Mouse (Mus musculus) ES-E14 (cell line): ENCODE measurements around the gene Tsks. TPM values are rescaled to one million over a fixed set of nuclear protein-coding genes. Genes with fewer than 3 reads are reported as not detected.

Experiments used
- DNase-seq: peaks from one replicate; pipeline ENCODE4 v3.0.0-alpha.2; 2013; ENCODE audit warnings: low read depth, low spot score
- H3K27ac ChIP-seq: 2 replicates; pipeline ENCODE4 v1.5.1; 2012; ENCODE audit warnings: low read depth, mild to moderate bottlenecking, low read length, moderate library complexity, mixed read lengths; ENCODE audit not compliant: poor library complexity, insufficient read depth, severe bottlenecking
- H3K36me3 ChIP-seq: 2 replicates; pipeline ENCODE4 v1.6.1; 2012; ENCODE audit warnings: mild to moderate bottlenecking, low read length, moderate library complexity, mixed read lengths; ENCODE audit not compliant: control insufficient read depth, poor library complexity, insufficient read depth, severe bottlenecking
- H3K4me1 ChIP-seq, 2 experiments: fragments of 150-350 bp in 1 of 2; sonication (generic) in 1 of 2; 2 replicates each; pipeline ENCODE4 v1.6.1; 2012; ENCODE audit warnings: low read length in 2 of 2, mild to moderate bottlenecking in 1 of 2, mixed read lengths in 1 of 2; ENCODE audit not compliant: control insufficient read depth in 2 of 2, insufficient read depth in 2 of 2, poor library complexity in 1 of 2
- H3K4me3 ChIP-seq, 2 experiments: fragments of 150-350 bp in 1 of 2; sonication (generic) in 1 of 2; 2 replicates each; pipeline ENCODE4 v1.5.1; 2012; ENCODE audit warnings: low read length in 2 of 2, low read depth in 1 of 2, mild to moderate bottlenecking in 1 of 2, mixed read lengths in 1 of 2; ENCODE audit not compliant: insufficient read depth in 1 of 2, poor library complexity in 1 of 2, severe bottlenecking in 1 of 2
- H3K9ac ChIP-seq: 2 replicates; pipeline ENCODE4 v1.6.1; 2012; ENCODE audit warnings: low read depth, mild to moderate bottlenecking, low read length, mixed read lengths; ENCODE audit not compliant: poor library complexity, insufficient read depth, severe bottlenecking
- H3K9me3 ChIP-seq: fragments of 150-350 bp; sonication (generic); 2 replicates; pipeline ENCODE4 v1.6.1; 2012; ENCODE audit warnings: low read depth, mild to moderate bottlenecking, low read length; ENCODE audit not compliant: control insufficient read depth, insufficient read depth
- CHD2 ChIP-seq: IDR thresholded peaks from 2 replicates; pipeline ENCODE4 v1.6.1; 2014; ENCODE audit warnings: mild to moderate bottlenecking, low read depth, low read length, inconsistent platforms
- HCFC1 ChIP-seq: IDR thresholded peaks from 2 replicates; pipeline ENCODE4 v1.6.1; 2012; ENCODE audit warnings: low read length, inconsistent platforms, borderline replicate concordance; ENCODE audit not compliant: insufficient read depth
- MAFK ChIP-seq: IDR thresholded peaks from 2 replicates; pipeline ENCODE4 v1.6.1; 2014; ENCODE audit warnings: mild to moderate bottlenecking, low read depth, low read length, inconsistent platforms; ENCODE audit not compliant: insufficient read depth
- ZC3H11A ChIP-seq: IDR thresholded peaks from 2 replicates; pipeline ENCODE4 v1.6.1; 2012; ENCODE audit warnings: low read depth, mild to moderate bottlenecking, inconsistent platforms, low read length, borderline replicate concordance
- ZNF384 ChIP-seq: IDR thresholded peaks from 2 replicates; pipeline ENCODE4 v1.6.1; 2012; ENCODE audit warnings: low read depth, low read length, inconsistent platforms
- in situ Hi-C, 2 experiments: fragments of 600-800 bp; cut with MboI; formaldehyde crosslinking; loops; one replicate each; pipeline ENCODE4 v1.15.1; 2025; ENCODE audit warnings: low sequenced_read_pairs in 2 of 2, inconsistent platforms in 1 of 2; ENCODE audit not compliant: unreplicated experiment in 2 of 2
- total RNA-seq: library from RNA; depleted of rRNA; stranded (reverse); fragments of 300-350 nt; gene quantifications from 2 replicates; pipeline ENCODE4 v1.2.3, GENCODE M21; 2012

The Tsks gene
- total RNA-seq, 1 experiment = 0.49 TPM

DNA sequence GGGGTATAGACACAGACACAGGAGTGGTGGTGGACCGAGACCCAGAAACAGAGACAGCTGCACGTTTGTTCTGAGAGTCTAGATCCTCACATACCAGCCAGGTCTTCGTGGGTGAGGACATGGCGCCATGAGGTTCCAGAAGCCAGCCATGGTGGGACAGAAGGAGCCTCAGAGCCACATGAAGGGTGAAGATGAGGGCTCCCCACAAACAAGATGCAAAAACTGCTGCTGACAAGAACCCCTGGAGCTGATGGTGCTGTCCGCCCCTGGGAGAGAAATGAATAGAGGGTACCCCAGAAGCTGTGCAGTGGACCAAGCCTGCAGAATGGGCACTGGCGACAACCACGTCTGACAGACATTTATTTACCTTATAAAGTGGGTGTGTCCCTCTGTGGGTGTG lies 28.1 kb downstream of the Tsks start:
- no peak for DNase-seq
- Histone ChIP-seq H3K9ac (no peak overlapping the region), H3K4me3 (no peak overlapping the region), H3K27ac (no peak overlapping the region), H3K36me3 (peaks cover 13% of the 10 kb centered on the region), H3K4me1 (peaks cover 0 to 14% of the 10 kb centered on the region in 2 experiments; a peak in 1 of 4 replicates), H3K9me3 (no peaks in the 10 kb centered on the region)
- TF ChIP-seq HCFC1 = no peak
- no peak for TF ChIP-seq ZC3H11A
- no peak for TF ChIP-seq ZNF384
- no peak for TF ChIP-seq MAFK
- TF ChIP-seq CHD2 = no peak
- in situ Hi-C loops = no loop called here

DNA sequence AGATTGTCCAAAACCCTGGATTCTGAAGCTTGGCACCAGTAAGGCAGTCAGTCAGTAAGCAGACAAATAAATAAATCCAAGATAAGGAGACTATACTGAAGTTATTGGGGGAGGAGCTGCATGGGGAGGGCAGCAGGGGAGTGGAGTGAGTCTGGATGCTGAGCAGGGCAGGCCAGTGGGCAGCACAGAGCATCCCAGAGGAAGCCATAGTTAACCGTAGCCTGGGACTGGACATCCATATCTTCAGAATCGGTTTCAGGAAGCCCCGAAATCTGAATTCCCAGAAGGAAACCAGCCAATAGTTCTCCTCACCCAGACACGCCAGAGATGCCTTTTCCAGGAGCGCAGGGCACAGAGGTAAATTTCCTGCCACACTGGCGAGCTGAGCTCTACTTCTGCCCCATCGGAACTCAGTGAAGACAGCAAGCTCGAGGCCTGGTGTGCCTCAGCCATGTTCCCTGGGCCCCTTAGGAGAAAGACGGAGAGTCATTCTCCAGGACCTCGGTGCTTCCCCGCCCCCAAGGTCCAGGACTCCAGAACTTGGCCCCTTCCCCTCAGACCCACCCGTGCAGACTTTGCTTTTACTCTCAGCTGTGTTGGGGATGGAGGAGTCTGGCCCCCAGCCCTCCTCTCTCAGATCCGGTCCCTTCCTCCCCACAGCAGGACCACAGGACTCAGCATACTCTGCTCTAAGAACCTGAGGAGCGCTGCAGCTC lies 30.6 kb downstream of the Tsks start:
- peak overlapping the region; percentile 79 for H3K9ac ChIP-seq
- DNase-seq = no peak
- in situ Hi-C loops = no loop called here
- TF ChIP-seq HCFC1 = no peak
- no peak for TF ChIP-seq CHD2
- TF ChIP-seq MAFK = no peak
- no peak for TF ChIP-seq ZNF384
- no peak for TF ChIP-seq ZC3H11A
- peak overlapping the region; percentile 28 to 70 for H3K4me3 ChIP-seq
- H3K9me3 ChIP-seq = no peaks in the 10 kb centered on the region
- H3K4me1 ChIP-seq = peaks cover 0 to 20% of the 10 kb centered on the region in 2 experiments; a peak in 2 of 4 replicates
- H3K27ac ChIP-seq = peak overlapping the region; percentile 62; the same call in 1 of the 2 replicates
- H3K36me3 ChIP-seq = peaks cover 27% of the 10 kb centered on the region

DNA sequence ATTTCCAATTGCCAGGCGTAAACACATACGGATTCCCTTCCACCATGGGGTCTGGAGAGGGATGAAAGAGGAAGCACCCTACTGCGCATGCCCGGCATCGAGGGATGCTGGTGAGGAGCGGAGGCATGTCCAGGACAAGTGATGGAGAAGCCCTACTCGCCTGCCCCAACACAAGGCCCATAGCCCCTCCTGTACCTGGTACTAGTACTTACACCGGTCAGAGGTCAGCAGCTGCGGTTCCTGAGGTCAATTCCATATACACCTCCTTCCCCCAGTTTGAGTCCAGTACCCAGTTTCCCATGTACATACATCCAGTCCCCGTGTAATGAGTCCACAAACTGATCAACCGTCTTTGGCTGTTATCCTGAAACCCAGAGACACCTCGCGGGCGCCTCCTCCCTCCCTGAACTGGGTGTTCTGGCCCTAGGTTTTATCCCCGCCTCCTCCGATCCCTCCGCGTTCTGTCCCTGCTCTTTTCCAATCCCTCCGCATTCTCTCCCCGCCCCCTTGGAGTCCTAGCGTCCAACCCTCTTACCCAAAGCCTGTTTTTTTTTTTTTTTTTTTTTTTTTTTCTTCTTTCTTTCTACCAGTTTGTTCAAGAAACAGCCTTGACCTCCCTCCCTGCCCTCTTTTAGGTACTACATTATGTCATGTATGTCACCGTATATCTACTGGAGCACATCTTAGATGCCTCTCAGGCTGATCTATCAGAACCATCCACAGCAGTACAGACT lies 31.5 kb downstream of the Tsks start, which contains the start of gene Cpt1c:
Gene Cpt1c, minus strand, starts transcription at position 469 of the 734 bp plus-strand sequence.
- TF ChIP-seq CHD2 (peak; percentile 87), ZNF384 (peak; percentile 83), HCFC1 (no peak; the same call in 1 of the 2 replicates)
- peaks cover 0 to 22% of the 10 kb centered on the region in 2 experiments; a peak in 2 of 4 replicates for H3K4me1 ChIP-seq

DNA sequence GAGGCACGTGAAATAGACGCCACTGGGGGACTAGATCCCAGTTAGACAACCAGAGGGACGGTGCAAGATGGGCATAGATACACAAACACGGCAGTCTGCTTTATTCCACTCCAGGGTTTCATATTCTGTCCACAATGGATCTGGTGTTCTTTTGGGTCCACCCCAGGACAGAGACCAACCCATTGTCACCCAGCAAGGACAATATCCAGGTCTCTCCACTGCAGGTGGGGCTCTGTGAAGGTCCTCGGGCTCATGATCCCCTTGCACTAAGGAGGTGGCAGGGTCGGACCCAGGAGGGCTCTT lies 32.1 kb downstream of the Tsks start:
- no peak for TF ChIP-seq HCFC1
- Histone ChIP-seq H3K9ac (no peak overlapping the region), H3K27ac (peak overlapping the region; percentile 37; the same call in 1 of the 2 replicates), H3K36me3 (peaks cover 39% of the 10 kb centered on the region), H3K4me1 (peaks cover 0 to 19% of the 10 kb centered on the region in 2 experiments; a peak in 2 of 4 replicates), H3K4me3 (no peak overlapping the region), H3K9me3 (no peaks in the 10 kb centered on the region)
- DNase-seq = no peak
- in situ Hi-C loops = no loop called here

More for the DNA sequence above, 31.5 kb downstream of the Tsks start, which contains the start of gene Cpt1c:
- peak; percentile 96 for DNase-seq
- in situ Hi-C loops = no loop called here
- Histone ChIP-seq H3K9ac (peak within 1 kb of the TSS; percentile 79), H3K36me3 (peaks cover 37% of the 10 kb centered on the region), H3K27ac (peak within 1 kb of the TSS; percentile 92), H3K4me3 (peak within 1 kb of the TSS; percentile 28 to 70), H3K9me3 (no peaks in the 10 kb centered on the region)

DNA sequence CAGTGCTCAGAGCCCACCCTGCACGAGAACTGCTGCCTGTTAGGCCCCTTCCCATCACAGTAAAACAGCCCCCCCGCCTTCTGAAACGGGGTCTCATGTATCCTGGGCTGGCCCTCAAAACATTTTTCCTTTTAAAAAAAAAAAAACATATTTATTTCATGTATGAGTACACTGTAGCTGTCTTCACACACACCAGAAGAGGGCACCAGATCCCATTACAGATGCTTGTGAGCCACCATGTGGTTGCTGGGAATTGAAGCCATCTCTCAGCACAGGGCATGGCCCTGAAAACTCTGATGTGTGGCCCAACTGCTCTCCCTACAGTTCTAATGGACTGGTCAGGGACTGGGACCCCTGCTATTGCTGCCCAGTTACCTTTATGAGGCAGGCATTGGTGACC lies 35.3 kb downstream of the Tsks start:
- in situ Hi-C loops = no loop called here
- peaks cover 0 to 14% of the 10 kb centered on the region in 2 experiments; a peak in 2 of 4 replicates for H3K4me1 ChIP-seq
- peaks cover 64% of the 10 kb centered on the region for H3K36me3 ChIP-seq
- H3K9me3 ChIP-seq = no peaks in the 10 kb centered on the region
- no peak for DNase-seq
- no peak for TF ChIP-seq CHD2
- no peak for TF ChIP-seq ZC3H11A
- TF ChIP-seq MAFK = no peak
- TF ChIP-seq HCFC1 = no peak
- no peak for TF ChIP-seq ZNF384
- H3K4me3 ChIP-seq = no peak overlapping the region
- no peak overlapping the region for H3K27ac ChIP-seq
- H3K9ac ChIP-seq = no peak overlapping the region
